Mouse (Mus musculus): ENCODE results near the gene Card9.
"Not testable (repeated sequence)": the region's sequence is repeated elsewhere in the genome, so short reads cannot be mapped to it uniquely, and the experiment has no call there.

Gene Card9

GRCm38 (mm10) chr2:26360772-26361171 lies at the start of gene Card9:
Gene Card9 (minus strand): TSS chr2:26360918.
- DNase-seq (ENCODE audit: low spot score in 2 of 2): no peak

DNA sequence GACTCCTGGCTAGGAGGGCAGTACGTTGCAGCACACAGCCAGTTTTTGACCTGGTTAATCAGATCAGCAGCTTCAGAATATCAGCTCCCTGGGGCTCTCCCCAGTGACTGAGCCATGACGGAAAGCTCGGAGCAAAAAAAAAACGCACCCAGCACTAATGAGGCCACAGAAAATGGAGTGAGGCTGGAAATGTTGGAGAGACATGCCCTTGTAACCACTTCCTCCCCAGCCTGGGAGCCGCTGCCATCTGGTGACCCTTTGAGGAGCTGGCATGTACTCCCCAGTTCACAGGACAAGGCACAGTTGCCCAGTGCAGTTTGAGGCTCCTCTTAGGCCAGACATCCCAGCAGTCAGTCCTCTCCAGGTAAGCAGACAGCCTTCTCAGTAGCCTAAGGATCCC lies 49.4 kb upstream of the Card9 start:
- no peak for DNase-seq (ENCODE audit: low spot score in 2 of 2)

DNA sequence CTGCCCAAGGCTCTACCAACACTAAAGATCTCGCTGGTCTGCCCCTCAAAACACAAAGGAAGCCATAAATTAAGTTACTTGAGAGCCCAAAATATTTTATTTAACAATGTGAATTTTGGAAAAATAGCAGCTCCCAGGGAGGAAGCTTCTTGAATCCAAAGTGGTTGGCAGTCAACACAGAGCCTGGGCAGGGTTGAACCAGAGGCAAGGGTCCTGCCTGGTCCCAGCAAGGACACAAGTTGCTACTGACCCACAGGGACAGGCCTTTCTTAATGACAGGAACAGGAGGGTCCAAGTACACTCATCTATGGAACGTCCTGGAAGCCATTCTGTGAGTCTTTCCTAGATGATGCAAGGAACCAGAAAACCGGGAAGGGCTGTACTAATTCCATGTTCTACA lies 48.6 kb upstream of the Card9 start:
- no peak for DNase-seq (ENCODE audit: low spot score in 2 of 2)

- peak; percentile 99 to 100 for DNase-seq (ENCODE audit: low spot score in 2 of 2)
Observed at GRCm38 (mm10) chr2:26408515-26409356, 48.0 kb upstream of the Card9 start, which contains the start of gene Inpp5e. Gene Inpp5e (minus strand): TSS chr2:26409203.

- no peak for DNase-seq (ENCODE audit: low spot score in 2 of 2)
Observed at GRCm38 (mm10) chr2:26403306-26403705, 42.6 kb upstream of the Card9 start.

DNA sequence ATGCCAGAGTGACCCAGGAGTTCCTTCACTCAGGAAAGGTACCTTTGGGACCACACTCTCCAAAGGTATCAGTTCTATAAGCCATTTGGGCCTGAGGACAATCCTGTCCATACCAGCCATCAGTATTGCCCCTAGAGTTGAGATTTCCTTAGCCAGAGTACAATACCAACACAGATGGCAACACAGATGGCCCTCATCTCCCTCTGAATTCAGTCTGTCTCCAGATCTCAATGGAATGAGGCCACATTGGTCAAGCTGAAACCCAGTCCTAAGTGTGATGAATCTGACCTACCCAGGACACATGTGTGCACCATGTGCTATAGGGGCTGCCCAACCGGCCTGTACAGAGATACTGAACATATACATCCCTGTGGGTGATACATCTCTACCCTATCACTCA lies 41.5 kb upstream of the Card9 start:
- DNase-seq (ENCODE audit: low spot score in 2 of 2): no peak

DNA sequence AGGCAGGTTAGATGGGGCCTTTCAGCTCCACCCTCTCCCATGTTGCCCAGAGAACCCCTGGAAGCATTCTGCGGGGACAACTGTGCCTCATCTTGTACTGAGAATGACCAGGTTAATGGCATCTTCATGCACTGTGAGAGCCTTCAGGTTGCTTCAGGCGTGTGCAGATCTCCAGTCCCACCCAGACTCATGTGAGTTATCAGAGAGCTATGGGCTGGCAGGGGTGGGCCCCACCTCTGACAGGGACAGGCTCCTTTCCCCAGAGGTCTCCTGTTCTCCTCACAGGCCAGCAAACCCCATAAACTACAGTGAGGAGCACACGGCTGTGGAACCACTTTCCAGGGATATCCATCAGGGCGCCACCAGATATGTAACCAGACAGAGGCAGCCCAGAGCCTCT lies 40.3 kb upstream of the Card9 start:
- DNase-seq (ENCODE audit: low spot score in 2 of 2): no peak

GRCm38 (mm10) chr2:26400296-26400695 lies 39.6 kb upstream of the Card9 start:
- DNase-seq (ENCODE audit: low spot score in 2 of 2): no peak

GRCm38 (mm10) chr2:26399647-26400046 lies 38.9 kb upstream of the Card9 start:
- no peak for DNase-seq (ENCODE audit: low spot score in 2 of 2)

- DNase-seq (ENCODE audit: low spot score in 2 of 2): no peak
Observed at GRCm38 (mm10) chr2:26398978-26399377, 38.3 kb upstream of the Card9 start.

DNA sequence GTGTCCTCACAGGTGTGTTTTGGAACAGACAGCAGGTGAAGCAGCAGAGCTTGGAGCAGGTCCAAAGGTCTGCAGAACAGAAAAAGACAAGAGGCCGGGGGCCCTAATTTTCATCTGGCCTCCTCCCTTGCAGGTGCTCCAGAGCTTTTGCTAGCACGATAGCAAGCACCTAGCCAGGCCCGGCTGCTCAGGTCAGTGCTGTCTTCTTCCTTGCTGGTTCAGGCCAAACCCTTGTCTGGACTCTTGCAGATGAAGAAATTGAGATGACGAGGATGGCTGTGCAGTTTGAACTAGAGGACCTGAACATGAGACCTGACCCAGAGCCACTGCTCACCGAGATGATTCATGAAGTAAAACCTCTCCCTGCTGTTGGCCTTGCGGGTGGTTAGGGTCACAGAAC lies 30.9 kb upstream of the Card9 start:
- no peak for DNase-seq (ENCODE audit: low spot score in 2 of 2)

DNA sequence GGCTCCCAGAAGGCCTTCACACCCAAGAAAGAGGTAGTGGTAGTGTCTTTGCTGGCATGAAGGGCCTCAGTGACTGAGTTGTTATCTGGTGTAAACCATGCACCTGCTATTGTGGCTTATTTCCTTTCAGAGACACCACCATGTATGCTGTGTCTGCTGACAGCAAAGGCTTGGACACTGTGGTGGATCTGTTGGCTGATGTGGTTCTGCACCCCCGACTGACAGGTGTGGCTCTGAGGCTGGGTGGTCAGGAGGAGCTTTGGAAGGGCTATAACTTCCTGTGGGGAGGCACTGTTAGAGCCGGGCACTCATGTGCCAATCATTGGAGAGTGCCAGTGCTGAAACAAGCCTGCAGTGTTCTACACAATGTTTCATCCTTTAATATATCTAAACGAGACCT lies 30.2 kb upstream of the Card9 start:
- DNase-seq (ENCODE audit: low spot score in 2 of 2): no peak

DNA sequence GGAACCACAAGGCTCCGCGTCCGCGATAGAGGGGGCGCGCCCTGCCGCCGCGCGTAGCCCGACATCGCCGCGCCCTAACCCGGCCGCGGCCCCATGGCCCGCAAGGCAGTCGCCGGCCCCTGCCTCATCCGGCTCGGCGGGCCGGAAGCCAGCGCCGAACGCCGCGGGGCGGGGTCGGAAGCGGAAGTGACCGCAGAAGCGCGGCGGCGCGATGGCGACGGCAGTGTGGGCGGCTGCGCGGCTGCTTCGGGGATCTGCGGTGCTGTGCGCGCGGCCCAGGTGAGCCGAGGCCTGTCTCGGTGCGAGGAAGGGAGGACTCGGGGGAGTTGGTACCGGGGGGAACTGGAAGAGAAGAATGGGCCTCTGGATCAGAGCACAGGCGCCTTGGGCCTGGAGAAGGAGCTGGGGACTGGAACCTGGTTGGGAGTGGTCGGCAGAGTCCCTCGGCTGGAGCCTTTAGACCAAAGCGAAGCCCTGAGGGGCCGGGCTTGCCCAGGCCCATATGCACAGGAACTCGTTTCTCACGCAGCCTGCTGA lies 28.5 kb upstream of the Card9 start, which contains the start of the genes Entr1 and Pmpca:
Gene Entr1, minus strand, starts transcription at position 163 of the 537 bp plus-strand sequence.
Gene Pmpca, plus strand, starts transcription at position 186 of the 537 bp plus-strand sequence.
- peak; percentile 77 to 89 for DNase-seq (ENCODE audit: low spot score in 2 of 2)

DNA sequence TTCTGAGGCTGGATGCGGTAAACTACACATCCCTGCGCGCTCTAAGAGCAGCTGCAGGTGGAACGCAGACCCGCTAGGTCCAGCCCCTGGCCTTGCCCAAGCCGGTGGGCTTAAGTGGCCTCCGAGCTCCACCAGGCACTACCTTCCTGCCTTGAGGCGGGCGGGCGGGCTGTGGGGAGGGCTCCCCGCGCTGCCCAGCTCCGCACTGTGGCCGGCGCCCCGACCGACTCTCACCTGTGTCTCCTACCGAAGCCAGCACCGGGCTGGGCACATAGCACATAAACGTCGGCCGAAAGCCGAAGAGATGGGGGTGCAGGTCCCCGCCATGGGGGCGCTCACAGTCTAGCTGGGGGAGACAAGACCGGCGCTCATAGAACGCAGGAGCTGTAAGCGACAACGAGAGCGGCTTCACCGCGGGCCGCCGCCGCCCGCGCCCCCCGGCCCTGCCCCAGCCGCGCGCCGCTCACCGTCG lies 28.0 kb upstream of the Card9 start:
- DNase-seq (ENCODE audit: low spot score in 2 of 2): peak in 1 of 2 experiments; percentile 69

DNA sequence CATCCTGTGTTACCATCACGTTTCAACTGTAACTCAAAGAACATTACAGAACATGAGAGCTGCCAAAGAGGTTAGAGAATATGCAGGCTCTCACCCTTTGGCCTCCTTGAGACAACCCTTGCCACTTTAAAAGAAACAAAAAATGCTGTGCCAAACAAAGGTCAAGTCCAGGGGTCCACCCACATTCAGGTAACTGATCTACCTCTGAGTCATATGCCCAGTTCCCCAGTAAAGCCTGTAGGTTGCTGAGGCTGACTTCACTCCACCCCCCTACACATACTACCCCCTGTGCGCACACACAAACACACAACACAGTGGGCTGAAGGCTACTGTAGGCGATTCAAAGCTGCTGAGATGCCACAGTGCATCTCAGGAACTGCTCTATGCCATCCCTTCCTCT lies 27.0 kb upstream of the Card9 start:
- DNase-seq (ENCODE audit: low spot score in 2 of 2): no peak

DNA sequence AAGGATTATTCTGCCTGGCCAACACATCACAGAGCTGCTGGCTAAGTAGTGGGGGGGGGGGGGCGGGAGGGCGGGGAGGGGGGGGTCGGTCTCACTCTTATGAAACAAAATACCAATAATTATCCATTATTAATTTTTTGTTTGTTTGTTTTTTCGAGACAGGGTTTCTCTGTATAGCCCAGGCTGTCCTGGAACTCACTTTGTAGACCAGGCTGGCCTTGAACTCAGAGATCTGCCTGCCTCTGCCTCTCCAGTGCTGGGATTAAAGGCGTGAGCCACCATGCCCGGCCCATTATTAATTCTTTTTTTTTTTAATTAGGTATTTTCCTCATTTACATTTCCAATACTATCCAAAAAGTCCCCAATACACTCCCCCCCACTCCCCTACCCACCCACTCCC lies 20.2 kb upstream of the Card9 start:
- not testable (repeated sequence) for DNase-seq (ENCODE audit: low spot score in 2 of 2)

DNA sequence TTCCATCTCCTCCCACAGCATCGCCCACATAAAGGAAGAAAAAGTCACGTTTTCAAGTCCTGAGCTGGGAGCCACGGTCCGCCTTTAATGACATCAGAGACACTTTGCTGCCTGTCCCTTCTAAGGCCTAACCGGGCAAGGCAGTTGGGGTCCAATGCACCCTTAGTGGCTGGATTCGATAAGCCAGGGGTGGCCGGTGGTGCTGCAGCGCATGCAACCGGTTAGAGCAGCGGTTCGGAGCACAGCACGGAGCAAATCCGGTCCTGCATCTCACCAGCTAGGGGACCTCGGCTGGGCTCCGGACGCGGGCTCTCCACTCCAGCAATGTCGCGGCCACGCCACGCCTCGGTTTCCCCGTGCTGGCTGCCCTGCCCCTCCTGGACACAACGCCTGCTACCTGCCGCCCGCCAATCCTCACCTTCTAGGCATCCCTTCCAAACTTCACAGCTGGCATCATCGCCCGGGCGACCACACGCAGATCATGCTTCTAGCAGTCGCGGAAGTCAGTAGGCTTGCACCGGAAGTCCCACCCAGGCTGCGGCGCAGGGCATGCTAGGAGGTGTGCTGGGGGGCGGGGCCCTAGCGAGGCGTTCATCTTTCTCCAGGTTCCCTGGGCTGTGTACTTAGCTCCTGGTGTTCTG lies 19.5 kb upstream of the Card9 start, which contains the start of gene Snapc4:
Gene Snapc4, minus strand, starts transcription at position 523 of the 641 bp plus-strand sequence.
- DNase-seq (ENCODE audit: low spot score in 2 of 2): peak; percentile 69 to 89

GRCm38 (mm10) chr2:26372396-26372795 lies 11.7 kb upstream of the Card9 start:
- no peak for DNase-seq (ENCODE audit: low spot score in 2 of 2)

GRCm38 (mm10) chr2:26368572-26368971 lies 7.9 kb upstream of the Card9 start:
- DNase-seq (ENCODE audit: low spot score in 2 of 2): no peak

- DNase-seq (ENCODE audit: low spot score in 2 of 2): no peak
Observed at GRCm38 (mm10) chr2:26367911-26368310, 7.2 kb upstream of the Card9 start.

GRCm38 (mm10) chr2:26364738-26365465 lies 4.2 kb upstream of the Card9 start:
- DNase-seq (ENCODE audit: low spot score in 2 of 2): peak in 1 of 2 experiments; percentile 37

- DNase-seq (ENCODE audit: low spot score in 2 of 2): no peak
Observed at GRCm38 (mm10) chr2:26363481-26363880, 2.8 kb upstream of the Card9 start.
